Mouse (Mus musculus): ENCODE data around the gene Ugt1a8.
"Not testable (repeated sequence)": the region's sequence is repeated elsewhere in the genome, so short reads cannot be mapped to it uniquely, and the experiment has no call there.

Gene Ugt1a8

GRCm38 (mm10) chr1:88145278-88145677, 57.7 kb downstream of the Ugt1a8 start:
- in situ Hi-C loops (cut with MboI; ENCODE audit: low pct_unique_long_range_greater_than_20kb in 1 of 2, low sequenced_read_pairs in 2 of 2, unreplicated experiment in 1 of 2) = not testable (repeated sequence)

- in situ Hi-C loops (cut with MboI; ENCODE audit: low pct_unique_long_range_greater_than_20kb in 1 of 2, low sequenced_read_pairs in 2 of 2, unreplicated experiment in 1 of 2) = not testable (repeated sequence)
Observed at GRCm38 (mm10) chr1:88150133-88150532, 62.5 kb downstream of the Ugt1a8 start.

GRCm38 (mm10) chr1:88158430-88158829, 70.8 kb downstream of the Ugt1a8 start:
- in situ Hi-C loops (cut with MboI; ENCODE audit: low pct_unique_long_range_greater_than_20kb in 1 of 2, low sequenced_read_pairs in 2 of 2, unreplicated experiment in 1 of 2) = no loop called here

- in situ Hi-C loops (cut with MboI; ENCODE audit: low pct_unique_long_range_greater_than_20kb in 1 of 2, low sequenced_read_pairs in 2 of 2, unreplicated experiment in 1 of 2) = no loop called here
Observed at GRCm38 (mm10) chr1:88165711-88166110, 78.1 kb downstream of the Ugt1a8 start, which contains the start of gene Ugt1a5. Ugt1a5 (plus strand) TSS chr1:88166012.

- in situ Hi-C loops (cut with MboI; ENCODE audit: low pct_unique_long_range_greater_than_20kb in 1 of 2, low sequenced_read_pairs in 2 of 2, unreplicated experiment in 1 of 2) = not testable (repeated sequence)
Observed at GRCm38 (mm10) chr1:88172190-88172589, 84.6 kb downstream of the Ugt1a8 start.

- in situ Hi-C loops (cut with MboI; ENCODE audit: low pct_unique_long_range_greater_than_20kb in 1 of 2, low sequenced_read_pairs in 2 of 2, unreplicated experiment in 1 of 2) = no loop called here
Observed at GRCm38 (mm10) chr1:88179657-88180056, 92.0 kb downstream of the Ugt1a8 start.

- in situ Hi-C loops (cut with MboI; ENCODE audit: low pct_unique_long_range_greater_than_20kb in 1 of 2, low sequenced_read_pairs in 2 of 2, unreplicated experiment in 1 of 2) = no loop called here
Observed at GRCm38 (mm10) chr1:88186325-88186935, 98.8 kb downstream of the Ugt1a8 start.

DNA sequence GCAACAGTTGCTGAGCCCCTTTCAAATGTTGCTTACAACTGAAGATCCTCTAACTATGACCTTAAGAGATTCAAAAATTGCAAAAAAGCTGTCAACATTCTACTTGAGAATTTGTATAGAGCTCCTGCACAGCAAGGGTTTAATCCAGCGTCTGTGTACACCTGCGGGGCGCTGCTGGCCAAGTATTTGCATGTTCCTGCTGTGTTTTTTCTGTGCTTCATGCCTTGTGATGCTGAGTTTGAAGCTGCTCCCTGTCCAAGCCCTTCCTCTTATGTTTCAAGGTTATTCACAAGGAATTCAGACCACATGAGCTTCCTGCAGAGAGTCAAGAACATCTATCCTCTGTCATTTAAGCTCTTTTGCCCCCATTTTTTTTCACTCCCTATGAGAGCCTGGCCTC, 104.5 kb downstream of the Ugt1a8 start:
- in situ Hi-C loops (cut with MboI; ENCODE audit: low pct_unique_long_range_greater_than_20kb in 1 of 2, low sequenced_read_pairs in 2 of 2, unreplicated experiment in 1 of 2) = no loop called here

DNA sequence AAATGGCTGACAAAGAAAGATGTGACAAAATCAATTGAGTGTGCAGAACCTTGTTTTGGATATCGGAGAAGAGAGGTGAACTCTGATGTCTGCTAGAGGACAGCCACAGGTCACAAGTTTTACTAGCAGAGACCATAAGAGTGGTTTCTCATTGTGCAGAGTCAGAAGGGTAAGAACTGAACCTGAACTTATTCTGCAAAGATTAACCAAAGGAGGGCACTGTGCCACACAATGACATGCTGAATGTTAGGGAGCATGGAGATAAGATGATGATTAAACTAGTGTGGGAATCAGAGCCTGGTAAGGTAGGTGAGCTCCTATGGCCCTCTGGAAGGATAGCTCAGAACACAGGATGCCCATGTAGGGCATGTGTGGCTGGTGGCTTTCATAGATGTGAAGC, 108.1 kb downstream of the Ugt1a8 start:
- in situ Hi-C loops (cut with MboI; ENCODE audit: low pct_unique_long_range_greater_than_20kb in 1 of 2, low sequenced_read_pairs in 2 of 2, unreplicated experiment in 1 of 2) = no loop called here

GRCm38 (mm10) chr1:88197443-88197842, 109.8 kb downstream of the Ugt1a8 start:
- in situ Hi-C loops (cut with MboI; ENCODE audit: low pct_unique_long_range_greater_than_20kb in 1 of 2, low sequenced_read_pairs in 2 of 2, unreplicated experiment in 1 of 2) = no loop called here

DNA sequence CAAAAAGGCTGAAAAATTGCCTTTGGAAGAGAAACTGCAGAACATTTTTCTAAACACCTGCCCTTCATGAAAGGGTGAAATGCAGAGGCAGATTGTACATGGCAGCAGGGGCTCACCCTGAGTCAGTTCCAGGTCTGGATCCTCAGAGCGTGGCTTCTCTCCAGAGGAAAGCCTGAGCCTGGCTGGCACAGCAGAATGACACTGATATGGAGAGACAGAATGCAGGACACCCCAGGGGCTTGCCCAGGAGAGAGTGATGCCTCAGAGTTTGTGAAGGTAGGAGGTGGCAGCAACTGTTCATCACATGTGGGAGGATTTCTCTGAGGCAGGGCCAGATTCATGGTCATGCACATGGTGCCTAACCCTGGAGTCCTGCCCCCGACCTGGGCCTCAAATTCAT, 112.4 kb downstream of the Ugt1a8 start:
- in situ Hi-C loops (cut with MboI; ENCODE audit: low pct_unique_long_range_greater_than_20kb in 1 of 2, low sequenced_read_pairs in 2 of 2, unreplicated experiment in 1 of 2) = no loop called here

DNA sequence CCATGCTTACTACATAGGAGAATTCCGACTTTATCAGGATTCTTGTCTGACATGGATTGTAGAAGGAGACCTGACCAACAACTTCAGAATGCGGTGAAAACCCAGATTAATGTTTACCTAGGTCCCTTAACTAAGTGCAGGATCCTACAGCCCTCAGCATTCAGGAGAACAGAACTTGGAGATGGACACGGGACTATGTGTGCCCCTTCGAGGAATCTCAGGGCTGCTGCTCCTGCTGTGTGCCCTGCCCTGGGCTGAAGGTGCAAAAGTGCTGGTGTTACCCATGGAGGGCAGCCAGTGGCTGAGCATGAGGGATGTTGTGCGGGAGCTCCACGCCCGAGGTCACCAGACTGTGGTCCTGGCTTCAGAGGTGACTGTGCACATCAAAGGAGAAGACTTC, 112.8 kb downstream of the Ugt1a8 start, which contains the start of gene Ugt1a2:
TSS of gene Ugt1a2 (plus strand) at position 146 of the 400 bp plus-strand sequence.
- in situ Hi-C loops (cut with MboI; ENCODE audit: low pct_unique_long_range_greater_than_20kb in 1 of 2, low sequenced_read_pairs in 2 of 2, unreplicated experiment in 1 of 2) = no loop called here

- in situ Hi-C loops (cut with MboI; ENCODE audit: low pct_unique_long_range_greater_than_20kb in 1 of 2, low sequenced_read_pairs in 2 of 2, unreplicated experiment in 1 of 2) = no loop called here
Observed at GRCm38 (mm10) chr1:88205294-88205922, 117.8 kb downstream of the Ugt1a8 start, which contains the start of gene Dnajb3. Dnajb3 (minus strand) TSS chr1:88205782.

GRCm38 (mm10) chr1:88206843-88207479, 119.3 kb downstream of the Ugt1a8 start:
- in situ Hi-C loops (cut with MboI; ENCODE audit: low pct_unique_long_range_greater_than_20kb in 1 of 2, low sequenced_read_pairs in 2 of 2, unreplicated experiment in 1 of 2) = no loop called here

DNA sequence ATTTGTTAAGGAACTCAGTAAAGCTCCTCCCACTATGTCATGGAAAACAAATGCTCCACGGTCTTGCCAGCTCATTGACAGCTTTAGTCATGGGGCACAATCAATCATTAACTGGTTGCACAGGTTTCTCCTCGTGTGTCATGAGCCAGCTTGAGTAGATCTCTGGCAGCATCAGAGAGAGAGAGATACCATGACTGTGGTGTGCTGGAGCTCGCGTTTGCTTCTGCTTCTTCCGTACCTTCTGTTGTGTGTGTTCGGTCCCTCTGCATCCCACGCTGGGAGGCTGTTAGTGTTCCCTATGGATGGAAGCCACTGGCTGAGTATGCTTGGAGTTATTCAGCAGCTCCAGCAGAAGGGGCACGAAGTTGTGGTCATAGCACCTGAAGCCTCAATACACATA, 124.2 kb downstream of the Ugt1a8 start, which contains the start of gene Ugt1a1:
TSS of gene Ugt1a1 (plus strand) at position 148 of the 400 bp plus-strand sequence.
- in situ Hi-C loops (cut with MboI; ENCODE audit: low pct_unique_long_range_greater_than_20kb in 1 of 2, low sequenced_read_pairs in 2 of 2, unreplicated experiment in 1 of 2) = no loop called here

GRCm38 (mm10) chr1:88212341-88213045, 124.9 kb downstream of the Ugt1a8 start:
- in situ Hi-C loops (cut with MboI; ENCODE audit: low pct_unique_long_range_greater_than_20kb in 1 of 2, low sequenced_read_pairs in 2 of 2, unreplicated experiment in 1 of 2) = no loop called here

GRCm38 (mm10) chr1:88213061-88213460, 125.4 kb downstream of the Ugt1a8 start:
- in situ Hi-C loops (cut with MboI; ENCODE audit: low pct_unique_long_range_greater_than_20kb in 1 of 2, low sequenced_read_pairs in 2 of 2, unreplicated experiment in 1 of 2) = no loop called here

DNA sequence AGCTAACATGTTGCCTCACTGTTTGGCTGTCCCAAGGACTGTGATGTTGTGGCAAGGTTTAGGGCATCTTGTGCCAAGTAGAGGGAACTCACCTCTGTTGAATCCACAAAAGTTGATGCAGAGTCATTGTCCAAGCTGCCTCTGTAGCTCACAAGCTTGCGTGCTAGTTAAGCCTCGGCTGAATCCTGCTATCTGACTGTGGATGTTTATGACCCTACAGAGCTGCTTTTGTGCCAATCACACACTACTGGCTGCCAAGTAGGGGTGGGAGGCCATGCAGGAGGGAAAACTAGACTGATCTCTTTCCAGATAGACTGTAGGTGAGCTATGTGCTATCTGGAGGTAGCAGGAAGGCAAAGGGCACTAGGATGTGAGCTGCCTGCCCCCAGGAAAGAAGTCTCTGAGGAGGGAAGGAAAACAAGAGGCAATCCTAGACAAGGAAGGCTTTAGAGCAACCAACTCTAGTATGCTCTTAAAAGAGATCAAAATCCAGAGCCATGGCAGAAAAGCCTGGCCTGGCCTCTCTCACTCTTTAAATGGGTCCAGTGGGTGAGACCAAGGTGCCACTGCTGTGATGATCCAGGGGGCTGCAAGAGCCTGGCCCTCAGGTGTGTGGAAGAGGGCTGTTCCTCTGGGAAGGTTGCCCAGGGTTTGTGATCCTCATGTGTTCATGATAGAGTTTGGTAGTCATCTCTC, 126.3 kb downstream of the Ugt1a8 start:
- in situ Hi-C loops (cut with MboI; ENCODE audit: low pct_unique_long_range_greater_than_20kb in 1 of 2, low sequenced_read_pairs in 2 of 2, unreplicated experiment in 1 of 2) = no loop called here
